Mouse (Mus musculus) retina, adult 2 months (tissue): ENCODE data around the gene Mdm2.
"Not testable (repeated sequence)": the region's sequence is repeated elsewhere in the genome, so short reads cannot be mapped to it uniquely, and the experiment has no call there.

ENCODE experiments used
- DNase-seq: peaks from one replicate; pipeline ENCODE4 v3.0.0-alpha.2; 2012; ENCODE audit warnings: low read depth, low spot score

Mdm2 gene

DNA sequence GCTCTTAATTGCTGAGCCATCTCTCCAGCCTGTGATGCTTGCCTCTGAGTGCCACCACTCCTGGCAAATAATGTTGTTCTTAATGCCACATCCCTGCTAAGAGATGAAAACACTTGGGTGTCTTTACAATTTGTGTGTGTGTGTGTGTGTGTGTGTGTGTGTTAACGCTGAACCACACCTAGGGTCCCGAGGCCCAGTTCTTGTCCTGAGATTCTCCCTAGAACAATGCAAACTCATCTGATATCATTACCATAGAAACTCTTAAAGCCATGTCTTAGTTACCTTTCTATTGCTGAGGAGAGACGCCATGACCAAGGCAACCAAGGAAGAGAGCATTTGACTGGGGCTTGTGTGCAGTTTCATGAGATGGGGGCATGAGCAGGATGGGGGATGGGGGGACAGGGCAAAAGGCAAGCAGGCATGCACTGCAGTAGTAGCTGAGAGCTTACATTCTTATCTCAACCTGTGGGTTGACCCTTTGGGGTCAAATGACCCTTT, 3.5 kb upstream of the Mdm2 start:
- no peak for DNase-seq

GRCm38 (mm10) chr10:117713466-117713865, 2.9 kb upstream of the Mdm2 start:
- DNase-seq = no peak

GRCm38 (mm10) chr10:117712871-117713270, 2.3 kb upstream of the Mdm2 start:
- DNase-seq = no peak

GRCm38 (mm10) chr10:117712191-117712754, 1.7 kb upstream of the Mdm2 start:
- DNase-seq = no peak

- no peak for DNase-seq
Measured at GRCm38 (mm10) chr10:117711408-117711807, 850 bp upstream of the Mdm2 start.

DNA sequence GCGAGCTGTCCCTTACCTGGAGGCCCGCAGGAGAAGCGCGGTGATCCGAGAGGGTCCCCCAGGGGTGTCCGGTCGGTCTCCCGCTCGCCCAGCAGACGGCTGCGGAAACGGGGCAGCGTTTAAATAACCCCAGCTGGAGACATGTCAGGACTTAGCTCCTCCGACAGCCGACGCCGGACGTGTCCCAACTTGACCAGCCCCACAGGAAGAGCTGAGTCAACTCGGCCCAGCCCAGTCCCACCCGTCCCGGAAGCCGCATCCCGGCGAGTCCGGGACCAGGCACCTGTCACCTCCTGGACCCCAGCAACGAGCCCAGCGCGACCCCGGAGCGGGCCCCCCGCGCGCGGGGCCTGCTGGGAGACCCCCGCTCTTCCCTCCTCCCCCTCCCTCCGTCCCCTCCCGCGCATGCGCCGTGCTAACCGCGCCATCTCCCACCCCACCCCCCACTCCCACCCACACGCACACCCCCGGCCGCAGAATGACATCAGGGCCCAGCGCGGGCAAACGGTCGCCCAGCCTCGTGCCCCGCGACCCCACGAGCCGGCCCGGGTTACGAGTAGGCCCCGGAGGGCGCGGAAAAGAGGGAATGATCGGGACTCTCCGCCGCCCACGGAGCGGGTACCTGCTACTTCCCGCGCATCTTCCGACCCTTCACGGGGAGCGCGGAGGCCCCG, 491 bp downstream of the Mdm2 start:
- peak; percentile 60 for DNase-seq

DNA sequence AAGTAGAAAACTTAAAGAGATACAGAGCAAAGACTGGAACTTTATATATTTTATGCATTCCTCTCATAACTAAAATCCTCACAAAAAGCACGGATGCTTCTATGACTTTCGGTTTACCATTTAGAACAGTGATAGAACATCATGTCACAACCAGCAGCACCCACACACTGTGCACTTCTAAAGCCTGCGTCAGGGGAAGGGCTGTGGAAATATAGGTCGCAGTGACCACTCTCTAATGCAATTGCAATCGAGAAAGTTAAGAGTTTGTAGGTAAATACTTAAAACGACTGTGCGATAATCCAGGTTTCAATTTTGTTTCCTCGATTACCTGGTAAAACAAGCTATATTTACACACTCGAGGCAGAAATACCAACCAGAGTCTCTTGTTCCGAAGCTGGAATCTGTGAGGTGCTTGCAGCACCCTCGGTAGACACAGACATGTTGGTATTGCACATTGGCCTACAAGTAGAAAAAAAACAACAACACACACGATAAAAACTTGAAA, 1.2 kb downstream of the Mdm2 start:
- no peak for DNase-seq

GRCm38 (mm10) chr10:117708856-117709255, 1.7 kb downstream of the Mdm2 start:
- no peak for DNase-seq

DNA sequence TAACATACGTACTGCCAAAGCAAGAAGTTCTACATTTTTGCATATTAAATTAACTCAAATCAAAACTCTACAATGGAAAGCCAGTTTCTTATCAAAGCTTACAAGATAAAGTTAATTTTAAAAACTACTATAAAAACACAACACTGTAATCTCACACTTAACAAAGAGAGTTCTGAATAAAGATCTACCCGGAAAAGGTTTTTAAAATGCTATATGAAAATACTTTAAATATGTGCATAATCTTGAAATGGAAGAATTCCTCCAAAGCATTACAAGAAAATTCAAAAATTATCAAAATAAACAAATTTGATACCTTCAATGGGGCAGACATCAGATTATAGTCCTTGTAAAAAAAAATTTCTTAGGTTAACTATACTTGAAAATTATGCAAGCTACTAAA, 2.2 kb downstream of the Mdm2 start:
- no peak for DNase-seq

GRCm38 (mm10) chr10:117707114-117707838, 3.3 kb downstream of the Mdm2 start:
- DNase-seq = no peak

GRCm38 (mm10) chr10:117706440-117706839, 4.1 kb downstream of the Mdm2 start:
- no peak for DNase-seq

DNA sequence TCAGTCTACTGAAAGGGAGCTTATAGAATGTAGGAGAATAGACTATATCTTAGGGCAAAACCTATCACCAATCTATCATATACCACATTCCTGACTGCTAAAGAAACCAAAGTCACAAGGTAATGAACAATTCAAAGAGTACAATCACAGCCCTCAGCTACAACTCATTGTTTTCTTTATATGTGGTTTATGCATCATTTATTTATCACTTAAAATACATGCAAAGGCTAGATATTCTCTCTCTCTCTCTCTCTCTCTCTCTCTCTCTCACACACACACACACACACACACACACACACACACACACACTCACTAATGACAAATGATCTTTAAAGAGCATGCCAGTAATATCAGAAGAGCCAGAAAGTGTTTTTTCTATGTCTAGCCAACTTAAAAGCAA, 4.8 kb downstream of the Mdm2 start:
- no peak for DNase-seq

GRCm38 (mm10) chr10:117704964-117705335, 5.6 kb downstream of the Mdm2 start:
- no peak for DNase-seq

GRCm38 (mm10) chr10:117704314-117704963, 6.1 kb downstream of the Mdm2 start:
- DNase-seq = not testable (repeated sequence)

DNA sequence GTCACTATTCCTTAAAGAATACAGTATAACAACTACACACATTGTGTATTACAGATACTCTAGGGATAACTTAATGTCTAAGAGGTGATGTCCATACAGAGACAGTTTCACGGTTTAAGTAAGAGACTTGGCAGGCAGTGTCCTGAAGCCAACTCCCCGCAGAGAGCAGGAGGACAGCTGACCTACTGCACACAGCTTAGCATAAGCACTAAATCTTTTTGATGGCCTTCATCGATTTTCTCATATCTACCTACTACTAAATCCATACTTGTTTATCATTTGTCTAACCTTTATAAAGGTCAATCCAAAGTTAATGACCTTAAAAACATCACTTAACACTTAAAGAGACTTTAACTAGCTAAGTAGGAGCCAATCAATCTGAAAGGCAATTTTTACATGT, 7.1 kb downstream of the Mdm2 start:
- no peak for DNase-seq

DNA sequence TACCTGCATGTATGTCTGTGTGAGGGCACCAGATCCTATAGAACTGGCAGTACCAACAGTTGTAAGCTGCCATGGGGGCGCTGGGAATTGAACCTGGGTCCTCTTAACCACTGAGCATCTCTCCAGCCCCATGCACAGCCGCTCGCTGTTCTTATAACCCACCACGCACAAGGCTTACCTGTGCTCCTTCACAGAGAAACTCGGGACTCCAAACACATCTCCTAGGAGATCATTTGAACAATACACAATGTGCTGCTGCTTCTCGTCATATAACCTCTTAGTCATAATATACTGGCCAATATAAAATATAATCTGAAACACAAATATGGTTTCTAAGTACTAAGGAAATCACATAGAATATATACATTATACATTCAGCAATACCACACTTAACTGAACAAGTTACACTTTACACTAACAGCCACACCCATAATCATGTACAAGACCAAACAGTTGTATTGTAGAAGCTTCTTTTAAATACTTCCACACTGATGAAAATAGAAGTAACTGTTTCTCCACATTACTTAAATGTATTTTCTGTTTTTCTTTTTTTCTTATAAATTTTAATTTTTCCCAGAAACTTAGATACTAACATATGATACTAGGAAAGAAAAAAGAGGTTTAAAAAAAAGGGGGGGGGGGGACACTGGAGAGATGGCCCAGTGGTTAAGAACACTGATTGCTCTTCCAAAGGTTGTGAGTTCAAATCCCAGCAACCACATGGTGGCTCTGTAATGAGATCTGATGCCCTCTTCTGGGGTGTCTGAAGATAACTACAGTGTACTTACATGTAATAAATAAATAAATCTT, 8.3 kb downstream of the Mdm2 start:
- DNase-seq = no peak

- DNase-seq = no peak
Measured at GRCm38 (mm10) chr10:117701034-117701829, 9.3 kb downstream of the Mdm2 start.

- DNase-seq = no peak
Measured at GRCm38 (mm10) chr10:117700450-117700849, 10.1 kb downstream of the Mdm2 start.

GRCm38 (mm10) chr10:117699914-117700313, 10.6 kb downstream of the Mdm2 start:
- no peak for DNase-seq

GRCm38 (mm10) chr10:117698313-117699138, 12.0 kb downstream of the Mdm2 start:
- DNase-seq = no peak
